Mouse (Mus musculus) bone marrow macrophage, adult 2 months (primary cell): ENCODE data around the gene Gpc4. TPM values are rescaled to one million over a fixed set of nuclear protein-coding genes. Genes with fewer than 3 reads are reported as not detected.

Source experiments
- H3K27ac ChIP-seq: 2 replicates; pipeline ENCODE4 v1.5.1; 2012; ENCODE audit warnings: low read depth, low read length; ENCODE audit not compliant: insufficient read depth
- H3K4me1 ChIP-seq: 2 replicates; pipeline ENCODE4 v1.6.1; 2012; ENCODE audit warnings: low read length; ENCODE audit not compliant: control insufficient read depth, insufficient read depth
- H3K4me3 ChIP-seq: 2 replicates; pipeline ENCODE4 v1.5.1; 2012; ENCODE audit warnings: mild to moderate bottlenecking, low read length, moderate library complexity; ENCODE audit not compliant: insufficient read depth
- CTCF ChIP-seq: IDR thresholded peaks from 2 replicates; pipeline ENCODE4 v1.5.1; 2012; ENCODE audit warnings: low read depth, mild to moderate bottlenecking, low read length, moderate library complexity
- POLR2A ChIP-seq: IDR thresholded peaks from 2 replicates; pipeline ENCODE4 v1.6.1; 2012; ENCODE audit warnings: mild to moderate bottlenecking, low read depth, low read length, borderline replicate concordance
- polyA plus RNA-seq: library from polyadenylated mRNA; stranded (reverse); fragments of >200 nt; gene quantifications from 2 replicates; pipeline ENCODE4 v1.2.4, GENCODE M21; 2012; ENCODE audit not compliant: missing spikeins, insufficient read depth, insufficient read length

The Gpc4 gene
- polyA plus RNA-seq, 1 experiment: 1.1 TPM

GRCm38 (mm10) chrX:52050941-52051340 is 114.1 kb downstream of the Gpc4 start:
- no peak overlapping the region for H3K27ac ChIP-seq
- no peak overlapping the region for H3K4me3 ChIP-seq
- TF ChIP-seq CTCF (no peak), POLR2A (no peak)
- H3K4me1 ChIP-seq: no peaks in the 10 kb centered on the region

DNA sequence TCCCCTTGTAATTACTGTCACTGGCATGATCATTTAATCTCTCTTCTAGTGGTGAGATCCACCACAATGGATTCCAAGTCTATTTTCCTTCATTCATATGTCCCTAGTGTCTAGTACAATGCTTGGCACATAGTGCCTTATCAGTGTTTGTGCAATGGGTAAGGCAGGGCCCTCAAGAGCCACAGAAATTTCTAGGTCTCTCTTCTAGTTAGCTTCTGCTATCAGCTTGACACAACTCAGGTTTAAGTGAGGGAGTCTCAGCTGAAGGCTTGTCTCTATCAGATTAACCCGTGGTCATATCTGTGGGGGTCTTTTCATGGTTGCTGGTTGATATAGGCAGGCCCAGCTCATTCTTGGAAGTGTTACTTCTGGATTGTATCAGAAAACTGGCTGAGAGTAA is 125.2 kb downstream of the Gpc4 start:
- no peaks in the 10 kb centered on the region for H3K4me1 ChIP-seq
- no peak for TF ChIP-seq CTCF
- TF ChIP-seq POLR2A: no peak
- H3K27ac ChIP-seq: no peak overlapping the region
- H3K4me3 ChIP-seq: no peak overlapping the region

- no peak for TF ChIP-seq CTCF
- no peak for TF ChIP-seq POLR2A
- Histone ChIP-seq H3K4me1 (no peaks in the 10 kb centered on the region), H3K27ac (no peak overlapping the region), H3K4me3 (no peak overlapping the region)
These were observed 134.9 kb downstream of the Gpc4 start for GRCm38 (mm10) chrX:52030146-52030545.

GRCm38 (mm10) chrX:52017660-52018059 is 147.4 kb downstream of the Gpc4 start:
- TF ChIP-seq POLR2A: no peak
- no peak for TF ChIP-seq CTCF
- Histone ChIP-seq H3K4me3 (no peak overlapping the region), H3K27ac (no peak overlapping the region), H3K4me1 (no peaks in the 10 kb centered on the region)

Other genes with a start within 250 kb of the Gpc4 start
- gene 1700080O16Rik, start 192.5 kb downstream of the Gpc4 start, polyA plus RNA-seq: not detected in 2 replicates